15 mouse cellular contexts compared by ENCODE assay signal in genomic region chr19:57580962-57581361, GRCm38 (mm10). TPM values are rescaled to one million over a fixed set of nuclear protein-coding genes. Genes with fewer than 3 reads are reported as not detected.
DNase-seq lines count a peak whose midpoint lies in the region; ATAC-seq and TF ChIP-seq lines count a peak whose summit lies in the region.
"Had no signal": no experiment of that assay in that cellular context is flagged by ENCODE, and none has a peak within 500 bp of the region (broad histone marks: within the 10 kb centered on the region; RNA-seq: fewer than 3 reads in every experiment).

No protein-coding gene starts in this region.

- no peaks in the 10 kb centered on the region for H3K27me3 ChIP-seq in forebrain, postnatal 0 days (ENCODE audit: insufficient read depth, low read length)
- H3K27me3 ChIP-seq in forebrain, embryonic 13.5 days, result no peaks in the 10 kb centered on the region
- H3K27me3 ChIP-seq in liver, embryonic 11.5 days (replicated peaks; ENCODE audit: control insufficient read depth, insufficient read depth, low read length), result no peaks in the 10 kb centered on the region
- H3K27me3 ChIP-seq: limb, embryonic 13.5 days; lung, embryonic 15.5 days; midbrain, embryonic 12.5 days; neural tube, embryonic 15.5 days had no signal

- no peak overlapping the region for H3K4me3 ChIP-seq in forebrain, postnatal 0 days (ENCODE audit: low read depth, low read length)
- no peak overlapping the region for H3K4me3 ChIP-seq in forebrain, embryonic 13.5 days
- no peak overlapping the region for H3K4me3 ChIP-seq in liver, embryonic 11.5 days (ENCODE audit: low read depth, low read length)
- H3K4me3 ChIP-seq: limb, embryonic 13.5 days; lung, embryonic 15.5 days; midbrain, embryonic 12.5 days; neural tube, embryonic 15.5 days had no signal

- peak; percentile 55 for DNase-seq in forebrain, postnatal 0 days
- DNase-seq in left cerebral cortex, adult 18-20 months (ENCODE audit: low spot score in 2 of 2), result peak; percentile 57 to 63
- DNase-seq in left cerebral cortex, adult 11 months (ENCODE audit: low spot score), result no peak
- peak; percentile 54 to 79 for DNase-seq in layer of hippocampus, postnatal 14 days (ENCODE audit: low spot score in 2 of 2)
- DNase-seq in right cerebral cortex, postnatal 4 days, result peak; percentile 46
- no peak for DNase-seq in liver, embryonic 11.5 days (ENCODE audit: low spot score)
- DNase-seq in adrenal gland, postnatal 4 days (ENCODE audit: low spot score in 2 of 2), result no peak
- DNase-seq: kidney, postnatal 14 days; spleen, adult 18-20 months had no signal

- WGBS in forebrain, postnatal 0 days, result 47% methylated on average over 7 of the region's 7 CpGs
- WGBS in forebrain, embryonic 13.5 days, result 87% methylated on average over 7 of the region's 7 CpGs
- WGBS in liver, embryonic 11.5 days, result 77% methylated on average over 7 of the region's 7 CpGs

- H3K9me3 ChIP-seq in forebrain, postnatal 0 days (ENCODE audit: low read length), result no peaks in the 10 kb centered on the region
- no peaks in the 10 kb centered on the region for H3K9me3 ChIP-seq in forebrain, embryonic 13.5 days (replicated peaks)
- no peaks in the 10 kb centered on the region for H3K9me3 ChIP-seq in liver, embryonic 11.5 days (ENCODE audit: control insufficient read depth, low read length)
- H3K9me3 ChIP-seq: limb, embryonic 13.5 days; lung, embryonic 15.5 days; neural tube, embryonic 15.5 days had no signal

- no peak for ATAC-seq in forebrain, postnatal 0 days
- ATAC-seq in forebrain, embryonic 13.5 days, result no peak
- no peak for ATAC-seq in liver, embryonic 11.5 days (replicated peaks; ENCODE audit: low FRiP score)
- ATAC-seq: hindbrain, postnatal 0 days had no signal

- no peak overlapping the region for H3K27ac ChIP-seq in forebrain, postnatal 0 days (ENCODE audit: low read depth, low read length)
- H3K27ac ChIP-seq in forebrain, embryonic 13.5 days, result no peak overlapping the region
- H3K27ac ChIP-seq in liver, embryonic 11.5 days (ENCODE audit: low read depth, low read length), result no peak overlapping the region
- H3K27ac ChIP-seq: hindbrain, postnatal 0 days; limb, embryonic 13.5 days; lung, embryonic 15.5 days; midbrain, embryonic 12.5 days; neural tube, embryonic 15.5 days had no signal

- H3K4me1 ChIP-seq in forebrain, postnatal 0 days (ENCODE audit: insufficient read depth), result peaks cover 7% of the 10 kb centered on the region; the same call in 1 of the 2 replicates
- H3K4me1 ChIP-seq in forebrain, embryonic 13.5 days, result peaks cover 17% of the 10 kb centered on the region
- H3K4me1 ChIP-seq in liver, embryonic 11.5 days (replicated peaks; ENCODE audit: control insufficient read depth, insufficient read depth, low read length), result peaks cover 5% of the 10 kb centered on the region; the same call in 1 of the 2 replicates
- H3K4me1 ChIP-seq: limb, embryonic 13.5 days had no signal

- no peaks in the 10 kb centered on the region for H3K36me3 ChIP-seq in forebrain, postnatal 0 days (ENCODE audit: insufficient read depth)
- no peaks in the 10 kb centered on the region for H3K36me3 ChIP-seq in forebrain, embryonic 13.5 days (ENCODE audit: poor library complexity, severe bottlenecking)
- no peaks in the 10 kb centered on the region for H3K36me3 ChIP-seq in liver, embryonic 11.5 days (ENCODE audit: control insufficient read depth, insufficient read depth, low read length)
- H3K36me3 ChIP-seq: limb, embryonic 13.5 days; lung, embryonic 15.5 days; midbrain, embryonic 12.5 days; neural tube, embryonic 15.5 days had no signal

- H3K4me2 ChIP-seq in forebrain, postnatal 0 days (ENCODE audit: low read depth), result no peak overlapping the region
- H3K4me2 ChIP-seq in forebrain, embryonic 13.5 days, result no peak overlapping the region
- no peak overlapping the region for H3K4me2 ChIP-seq in liver, embryonic 11.5 days
- H3K4me2 ChIP-seq: limb, embryonic 13.5 days; lung, embryonic 15.5 days; midbrain, embryonic 12.5 days; neural tube, embryonic 15.5 days had no signal

- no peak for TF ChIP-seq CTCF in forebrain, postnatal 0 days (IDR thresholded peaks at IDR 0.05; ENCODE audit: low read depth)

- no peak overlapping the region for H3K9ac ChIP-seq in forebrain, postnatal 0 days
- no peak overlapping the region for H3K9ac ChIP-seq in forebrain, embryonic 13.5 days
- no peak overlapping the region for H3K9ac ChIP-seq in liver, embryonic 11.5 days (ENCODE audit: low read depth, low read length)
- H3K9ac ChIP-seq: limb, embryonic 13.5 days; lung, embryonic 15.5 days; midbrain, embryonic 12.5 days; neural tube, embryonic 15.5 days had no signal

RNA-seq across cellular contexts. Expression of gene Atrnl1, which starts 29.9 kb away (rescaled TPM):
- 56.7 and 59.9 TPM in 2 replicates for total RNA-seq in forebrain, postnatal 0 days (2014; rRNA removed)
- 4.5 and 4.8 TPM in 2 replicates for polyA plus RNA-seq in forebrain, postnatal 0 days (2015; fragmentation: Nextera tagmentation; extraction: Ambion mirVana)
- 5.1 and 6.7 TPM in 2 replicates for polyA plus RNA-seq in forebrain, embryonic 13.5 days (2015; fragmentation: Nextera tagmentation; extraction: Ambion mirVana)
- total RNA-seq in left cerebral cortex, adult 18-20 months (2021), result 100 to 1,000 TPM in 1 of 2 experiments, 10 to 100 TPM in 1; 99.0 to 112 TPM
- 10 to 100 TPM; 63.4 to 68.6 TPM for total RNA-seq in layer of hippocampus, postnatal 14 days (2021)
- polyA plus RNA-seq in liver, embryonic 11.5 days (2014; fragmentation: Nextera tagmentation; extraction: Ambion mirVana), result 2.5 and 2.9 TPM in 2 replicates
- total RNA-seq in adrenal gland, postnatal 4 days (2021), result 10 to 100 TPM; 38.3 to 44.4 TPM

Comparison
In these comparisons a context has a peak if more than half of its experiments do, and no peak if none do; other contexts are left out.
1. DNase-seq: peak in forebrain, postnatal 0 days (single experiment), left cerebral cortex, adult 18-20 months (2 of 2), layer of hippocampus, postnatal 14 days (2 of 2) and right cerebral cortex, postnatal 4 days (single experiment); none in left cerebral cortex, adult 11 months (single experiment), liver, embryonic 11.5 days (single experiment) and adrenal gland, postnatal 4 days (0 of 2).